Mouse (Mus musculus): Measurements from ENCODE around the gene Nrsn1.
"Not testable (repeated sequence)": the region's sequence is repeated elsewhere in the genome, so short reads cannot be mapped to it uniquely, and the experiment has no call there.

The Nrsn1 gene

DNA sequence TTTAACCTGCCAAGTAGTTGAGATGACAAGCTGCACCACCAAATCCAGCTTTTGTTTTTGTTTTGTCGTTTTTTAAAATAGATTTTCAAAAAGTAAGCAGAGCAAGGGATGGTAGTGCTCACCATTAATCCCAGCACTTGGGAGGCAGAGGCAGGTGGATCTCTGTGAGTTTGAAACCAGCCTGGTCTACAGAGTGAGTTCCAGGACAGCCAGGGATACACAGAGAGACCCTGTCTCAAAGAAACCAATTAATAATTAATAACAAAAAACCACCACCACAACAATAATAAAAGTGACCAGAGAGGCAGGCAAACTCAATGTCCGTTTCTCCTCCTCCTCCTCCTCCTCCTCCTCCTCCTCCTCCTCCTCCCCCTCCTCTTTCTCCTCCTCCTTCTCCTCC is at the start of gene Nrsn1:
Nrsn1 (minus strand) TSS at position 101 of the 400 bp plus-strand sequence.
- DNase-seq (ENCODE audit: low spot score in 2 of 2) = not testable (repeated sequence)

DNA sequence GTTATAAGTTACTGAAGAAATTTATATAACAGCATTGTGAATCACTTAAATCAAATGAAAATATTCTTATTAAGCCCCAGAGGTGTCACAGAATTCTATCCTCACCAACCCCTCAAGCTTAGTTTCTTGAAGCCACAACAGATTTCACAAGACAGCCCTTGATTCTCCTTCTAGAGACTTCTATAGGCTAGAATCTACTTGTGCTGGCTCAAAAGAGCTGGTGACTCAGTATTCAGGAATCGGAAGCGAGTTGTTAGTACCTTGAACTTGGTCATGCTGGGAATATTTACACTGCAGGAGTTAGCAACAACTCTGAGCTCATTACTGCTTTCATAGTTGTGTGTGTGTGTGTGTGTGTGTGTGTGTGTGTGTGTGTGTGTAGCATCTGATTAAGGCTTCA is 41.8 kb upstream of the Nrsn1 start:
- no peak for DNase-seq (ENCODE audit: low spot score in 2 of 2)

DNA sequence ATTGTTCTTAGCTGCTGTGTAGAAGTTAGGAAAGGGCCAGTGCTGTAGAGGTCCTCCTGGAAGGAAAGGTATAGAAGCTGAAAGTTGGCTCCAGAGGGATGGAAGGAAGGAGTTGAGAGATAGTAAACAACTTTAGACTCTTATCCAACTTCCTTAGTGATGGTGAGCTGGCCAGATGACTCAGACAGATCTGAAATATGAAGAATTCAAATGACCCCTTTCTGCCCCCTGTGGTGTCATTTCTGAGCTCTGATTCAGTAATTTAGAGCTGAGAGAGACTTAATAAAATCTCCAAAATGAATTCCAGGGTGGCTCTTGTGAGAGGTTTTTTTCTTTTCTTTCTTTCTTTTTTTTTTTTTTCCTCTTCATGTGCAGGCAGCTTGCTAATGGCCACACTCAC is 39.8 kb upstream of the Nrsn1 start:
- DNase-seq (ENCODE audit: low spot score in 2 of 2) = no peak

DNA sequence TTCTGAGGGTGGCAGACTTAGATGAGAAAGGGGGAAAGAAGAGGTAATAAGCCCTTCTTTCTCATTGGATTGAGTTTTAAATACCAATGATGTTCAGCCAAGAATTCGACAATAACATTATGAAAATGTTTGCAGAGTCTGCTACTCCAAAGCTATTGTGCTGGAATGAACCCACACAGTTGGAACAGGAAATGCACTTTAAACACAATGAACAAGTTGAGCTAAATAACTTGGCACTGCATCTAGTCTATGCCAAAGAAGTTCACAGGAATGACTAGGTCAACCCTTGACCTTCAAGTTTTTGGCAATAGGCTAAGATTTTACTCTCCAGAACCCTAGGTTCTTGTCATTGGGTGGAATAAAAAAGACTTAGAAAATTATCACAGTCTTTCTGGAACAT is 18.4 kb upstream of the Nrsn1 start:
- DNase-seq (ENCODE audit: low spot score in 2 of 2) = no peak

DNA sequence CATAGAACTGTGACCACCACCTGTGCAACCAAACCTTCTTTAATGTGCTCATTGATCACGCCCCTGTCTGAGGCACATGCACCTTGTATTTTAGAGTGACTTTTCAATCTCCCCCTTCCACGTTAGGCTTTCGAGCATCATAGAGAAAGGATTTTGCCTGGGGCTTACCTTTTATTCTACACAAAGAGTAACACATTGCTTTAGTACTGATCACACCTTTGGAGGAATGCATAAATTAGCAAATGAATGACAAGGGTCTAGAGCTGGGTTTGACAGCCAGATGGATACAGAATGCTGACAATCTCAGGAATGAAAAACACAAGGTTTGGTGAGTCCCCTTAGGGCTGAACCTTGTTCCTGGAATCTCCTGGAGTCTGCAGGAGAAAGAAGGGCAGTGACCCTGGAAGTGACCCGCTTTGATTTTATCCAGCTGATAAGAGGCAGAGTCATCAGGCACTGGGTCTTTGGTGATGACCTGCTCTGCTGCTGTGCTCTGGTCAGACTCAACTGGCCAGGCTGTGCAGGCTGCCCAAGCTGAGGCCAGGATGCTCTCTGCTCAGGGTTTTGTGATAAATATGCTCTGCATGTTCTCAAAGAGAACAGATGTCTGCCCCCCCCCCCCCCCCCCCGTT is 4.7 kb upstream of the Nrsn1 start:
- no peak for DNase-seq (ENCODE audit: low spot score in 2 of 2)

DNA sequence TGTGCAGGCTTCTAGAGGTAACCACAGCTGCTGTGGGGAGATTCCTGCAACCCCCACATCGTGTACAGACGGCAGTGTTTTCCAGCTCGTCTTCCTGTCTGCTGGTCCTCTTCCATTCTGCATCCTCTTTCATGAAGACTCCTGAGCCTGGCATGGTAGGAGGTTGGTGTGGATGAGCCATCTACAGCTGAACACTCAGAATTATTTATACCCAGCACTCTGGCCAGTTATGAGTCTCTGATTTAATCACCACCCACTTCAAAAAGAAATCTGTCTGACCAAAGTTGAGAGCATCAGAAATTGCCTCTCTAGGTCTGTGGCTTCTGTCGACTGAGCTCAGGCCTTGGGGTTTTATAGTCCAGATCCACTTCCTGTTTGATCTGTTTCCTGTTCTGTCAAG is 1.9 kb upstream of the Nrsn1 start:
- DNase-seq (ENCODE audit: low spot score in 2 of 2) = no peak

DNA sequence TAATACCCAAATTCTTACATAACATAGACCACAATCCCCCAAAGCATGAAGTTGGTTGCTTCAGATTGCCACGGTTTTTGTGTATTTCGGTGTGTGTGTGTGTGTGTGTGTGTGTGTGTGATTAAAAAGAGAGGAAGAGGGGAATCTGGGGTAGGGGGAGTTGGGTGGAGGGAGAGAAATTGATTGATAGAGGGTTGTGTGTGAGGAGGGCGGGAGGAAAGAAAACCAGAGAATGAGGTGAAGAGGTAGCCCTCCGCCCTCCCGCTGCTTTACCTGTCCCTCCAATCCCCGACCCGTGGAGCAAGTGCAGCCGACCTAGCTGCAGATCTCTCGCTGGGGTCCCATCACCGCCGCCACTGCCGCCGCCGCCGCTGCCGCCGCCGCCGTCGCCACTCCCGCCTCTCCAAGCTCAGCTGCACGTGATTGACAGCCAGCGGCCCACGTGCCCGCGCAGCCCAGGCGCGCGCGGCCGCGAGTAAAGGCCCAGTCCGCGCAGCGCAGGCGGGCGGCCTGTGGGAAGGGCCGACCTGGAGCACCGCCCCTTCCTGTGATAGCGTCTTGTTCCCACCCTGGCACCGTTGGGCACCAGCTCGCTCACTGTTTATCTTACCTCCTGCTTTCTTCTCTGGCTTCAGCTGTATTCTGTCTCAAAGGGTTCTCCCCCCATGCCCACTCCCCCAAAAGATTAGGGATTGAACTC is 583 bp downstream of the Nrsn1 start:
- no peak for DNase-seq (ENCODE audit: low spot score in 2 of 2)

DNA sequence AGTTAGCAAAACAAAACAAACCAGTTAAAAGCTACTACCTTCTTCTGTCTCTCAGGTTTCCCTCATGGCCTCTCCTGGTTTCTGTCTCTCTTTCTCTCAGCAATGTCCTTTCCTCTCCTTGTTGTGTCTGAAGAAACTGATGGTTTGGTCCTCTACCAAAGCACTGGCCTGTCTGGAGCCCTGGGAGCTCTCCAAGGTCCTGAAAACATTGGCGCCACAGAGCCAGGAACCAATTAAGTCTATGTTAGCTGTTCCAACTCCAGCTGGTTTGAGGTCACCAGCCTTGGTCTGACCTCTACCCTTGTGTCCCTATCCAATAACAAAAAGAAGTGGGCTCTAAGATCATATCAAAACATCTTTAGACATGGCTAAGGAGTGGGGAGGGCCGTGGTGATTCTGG is 1.3 kb downstream of the Nrsn1 start:
- DNase-seq (ENCODE audit: low spot score in 2 of 2) = peak in 1 of 2 experiments; percentile 21

DNA sequence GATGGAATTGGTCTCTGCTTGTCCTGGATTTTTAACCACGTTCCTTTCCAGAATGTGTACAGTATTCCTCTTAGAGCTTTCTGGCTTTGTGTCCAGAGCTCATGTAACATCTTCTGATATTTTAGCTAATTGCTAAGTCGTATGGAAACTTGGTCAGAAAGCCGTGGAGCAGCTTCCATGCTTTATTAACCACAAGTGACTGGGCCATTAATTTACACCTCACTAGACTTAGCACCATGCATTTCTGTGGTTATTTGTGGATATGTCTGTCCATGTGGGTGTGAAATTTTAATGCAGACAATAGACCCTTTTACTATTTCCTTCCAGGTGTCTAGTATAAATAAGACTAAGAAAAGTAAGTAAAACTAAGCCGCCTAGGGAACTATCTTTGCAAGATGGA is 7.6 kb downstream of the Nrsn1 start:
- no peak for DNase-seq (ENCODE audit: low spot score in 2 of 2)

DNA sequence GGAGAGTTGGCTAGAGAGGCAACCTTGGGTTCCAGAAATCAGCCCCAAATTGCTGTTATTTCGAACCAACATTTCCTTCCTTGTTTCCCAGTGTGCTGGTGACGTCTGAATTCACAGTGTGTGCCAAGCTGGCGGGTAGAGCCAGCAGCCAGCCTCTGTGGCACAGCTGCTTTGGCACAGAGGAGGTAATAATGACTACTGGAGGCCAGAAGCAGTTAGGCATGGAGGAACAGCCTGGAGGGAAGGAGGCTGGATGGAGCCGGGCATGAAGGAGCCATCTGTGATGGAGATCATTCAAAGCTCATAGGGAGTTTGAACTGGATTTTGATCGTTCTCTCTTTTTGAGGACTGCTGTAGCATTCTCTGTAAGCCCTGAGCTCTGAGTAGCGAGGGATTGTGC is 12.7 kb downstream of the Nrsn1 start:
- no peak for DNase-seq (ENCODE audit: low spot score in 2 of 2)

DNA sequence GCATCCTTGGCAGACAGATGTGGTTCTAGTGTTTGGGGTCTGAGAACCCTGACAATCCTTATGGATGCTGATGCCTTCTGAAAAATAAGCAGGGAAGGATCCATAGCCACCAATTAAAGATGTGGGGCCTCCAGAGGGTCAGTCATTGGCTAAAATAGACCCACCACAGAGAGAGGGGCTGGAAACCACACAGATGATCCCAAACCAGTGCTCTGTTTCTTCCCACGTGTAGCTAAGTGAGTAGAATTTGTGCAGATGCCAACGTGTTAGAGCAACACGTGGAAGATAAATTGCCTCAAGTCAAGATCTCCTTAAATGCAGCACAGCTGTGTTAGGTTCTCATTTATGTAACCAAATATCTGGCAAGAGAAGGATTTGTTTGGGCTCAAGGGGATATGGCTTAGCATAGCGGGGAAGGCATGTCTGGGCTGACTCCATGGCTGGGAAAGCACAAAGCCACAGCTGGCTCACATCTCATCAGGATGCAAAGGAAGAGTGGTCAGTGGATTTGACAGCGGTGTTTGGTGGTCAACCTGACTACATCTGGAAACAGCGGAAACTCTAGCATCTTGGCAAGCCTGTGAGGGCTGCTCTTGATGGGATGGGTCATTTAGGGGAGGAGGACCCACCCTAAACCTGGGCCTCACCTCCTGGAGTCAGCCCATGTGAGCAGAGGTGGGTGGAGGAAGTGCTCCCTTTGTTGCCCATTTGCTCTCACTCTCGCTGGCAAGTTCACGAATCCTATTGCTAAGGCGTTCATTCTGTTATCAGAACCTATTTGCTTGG is 15.6 kb downstream of the Nrsn1 start:
- DNase-seq (ENCODE audit: low spot score in 2 of 2) = no peak

DNA sequence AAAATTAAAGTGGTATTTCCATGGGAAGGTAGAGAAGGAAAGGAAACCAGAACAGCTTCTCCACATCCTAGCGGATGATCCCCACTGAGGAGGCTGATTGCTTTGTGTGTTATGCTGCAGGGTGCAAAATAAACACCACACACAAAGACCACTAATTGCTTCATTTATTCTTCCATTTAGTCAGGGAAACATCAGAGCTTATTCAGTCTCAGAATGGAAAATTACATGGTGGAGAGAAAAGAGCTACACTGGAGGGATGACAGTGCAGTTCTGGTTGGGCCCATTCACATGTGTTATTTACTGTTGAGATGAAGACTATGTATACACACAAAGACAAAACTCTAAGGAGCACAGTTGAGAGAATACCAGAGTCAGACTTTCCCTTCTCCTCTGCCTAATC is 18.4 kb downstream of the Nrsn1 start:
- no peak for DNase-seq (ENCODE audit: low spot score in 2 of 2)

DNA sequence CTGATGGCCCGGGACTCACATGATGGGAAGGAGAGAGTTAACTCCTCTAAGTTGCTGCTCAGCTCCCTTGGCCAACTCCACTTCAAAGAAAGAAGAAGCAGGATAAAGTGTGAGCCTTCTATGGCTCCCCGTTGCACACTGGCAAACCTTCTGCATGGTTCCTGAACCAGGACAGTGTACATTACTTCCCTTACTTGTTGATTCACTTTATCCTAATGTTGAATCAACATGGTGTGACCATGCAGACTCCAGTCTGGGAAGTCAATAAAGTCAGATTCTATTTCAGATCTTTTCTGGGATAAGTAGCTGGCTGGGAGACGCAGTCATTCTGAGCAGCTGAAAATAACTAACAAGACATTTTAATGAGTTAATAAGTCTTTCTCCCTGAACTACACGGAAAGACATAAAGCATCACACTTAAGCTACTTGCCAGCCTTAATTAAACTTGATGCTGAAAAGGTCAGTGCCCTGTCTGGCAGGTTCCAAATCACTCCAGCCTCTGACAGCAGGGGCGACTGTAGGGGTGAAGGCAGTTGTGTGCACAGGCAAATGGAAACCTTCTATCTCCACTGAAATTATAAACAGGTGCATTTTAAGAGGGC is 50.0 kb downstream of the Nrsn1 start:
- no peak for DNase-seq (ENCODE audit: low spot score in 2 of 2)

DNA sequence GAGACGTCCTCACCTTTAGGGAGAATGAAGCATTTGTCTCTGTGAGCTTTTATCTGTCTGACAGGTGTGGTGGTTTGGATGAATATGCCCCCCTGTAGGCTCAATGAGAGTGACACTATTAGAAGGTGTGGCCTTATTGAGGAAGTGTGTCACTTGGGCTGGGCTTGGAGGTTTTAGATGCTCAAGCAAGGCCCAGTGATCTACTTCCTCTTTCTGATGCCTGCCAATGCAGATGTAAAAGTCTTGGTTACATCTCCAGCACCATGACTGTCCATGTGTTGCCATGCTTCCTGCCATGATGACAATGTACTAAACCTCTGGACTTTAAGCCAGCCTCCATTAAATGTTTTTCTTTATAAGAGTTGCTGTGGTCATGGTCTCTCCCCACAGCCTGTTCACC is 51.9 kb downstream of the Nrsn1 start:
- no peak for DNase-seq (ENCODE audit: low spot score in 2 of 2)

DNA sequence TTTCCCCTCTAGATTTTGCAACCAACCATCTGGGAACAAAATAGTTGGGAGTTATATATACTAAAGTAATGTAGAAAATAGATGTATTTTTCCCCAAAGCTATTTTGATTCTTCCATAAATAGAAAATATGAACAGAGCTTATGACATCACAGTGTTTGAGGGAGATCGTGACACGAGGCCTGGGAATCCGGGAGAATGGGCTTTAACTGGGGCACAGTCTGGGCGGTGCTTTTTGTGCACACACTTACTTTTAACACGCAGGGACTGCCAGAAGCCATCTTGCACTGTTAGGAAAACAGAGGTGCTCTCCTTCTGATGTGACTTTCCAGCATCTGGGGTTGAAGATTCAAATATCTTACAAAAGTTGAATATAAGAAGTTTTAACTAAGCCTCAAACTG is 63.4 kb downstream of the Nrsn1 start:
- no peak for DNase-seq (ENCODE audit: low spot score in 2 of 2)

Data from thymus, postnatal 10 days (tissue).